Mouse (Mus musculus) C2C12 (cell line): ENCODE results near the gene Kynu. TPM values are rescaled to one million over a fixed set of nuclear protein-coding genes. Genes with fewer than 3 reads are reported as not detected.

Experiments
- H3K27me3 ChIP-seq: one replicate; pipeline ENCODE4 v1.6.1; 2011; ENCODE audit not compliant: control insufficient read depth, insufficient read depth, insufficient read length
- H3K36me3 ChIP-seq: one replicate; pipeline ENCODE4 v1.6.1; 2011; ENCODE audit not compliant: control insufficient read depth, insufficient read depth
- H3K4me3 ChIP-seq: one replicate; pipeline ENCODE4 v1.5.1; 2011; ENCODE audit warnings: mild to moderate bottlenecking, control low read depth; ENCODE audit not compliant: poor library complexity, insufficient read depth, severe bottlenecking
- H3K79me2 ChIP-seq: one replicate; pipeline ENCODE4 v1.6.1; 2011; ENCODE audit not compliant: control insufficient read depth, insufficient read depth
- H3K79me3 ChIP-seq: one replicate; pipeline ENCODE4 v1.6.1; 2011; ENCODE audit warnings: low read depth, control low read depth
- H3ac ChIP-seq: one replicate; pipeline ENCODE3; 2011; ENCODE audit warnings: low read depth; ENCODE audit not compliant: control insufficient read depth, insufficient read length
- CEBPB ChIP-seq: IDR thresholded peaks from one replicate; pipeline ENCODE4 v1.6.1; 2011; ENCODE audit warnings: low read depth, mild to moderate bottlenecking, control low read depth, moderate library complexity
- CTCF ChIP-seq: IDR thresholded peaks from one replicate; pipeline ENCODE4 v1.5.1; 2011; ENCODE audit not compliant: control insufficient read depth, insufficient read depth, insufficient read length
- FOSL1 ChIP-seq: IDR thresholded peaks from one replicate; pipeline ENCODE4 v1.8.0; 2011; ENCODE audit warnings: mild to moderate bottlenecking, low read length; ENCODE audit not compliant: poor library complexity, insufficient read depth, severe bottlenecking
- MAX ChIP-seq: IDR thresholded peaks from one replicate; pipeline ENCODE4 v1.6.1; 2011; ENCODE audit warnings: mild to moderate bottlenecking, control low read depth
- MYOD1 ChIP-seq: IDR thresholded peaks from one replicate; pipeline ENCODE4 v1.6.1; 2011; ENCODE audit warnings: low read depth; ENCODE audit not compliant: control insufficient read depth, insufficient read length
- MYOG ChIP-seq: IDR thresholded peaks from one replicate; pipeline ENCODE4 v1.6.1; 2011; ENCODE audit not compliant: control insufficient read depth, insufficient read length; ENCODE audit errors: extremely low read depth
- USF1 ChIP-seq: IDR thresholded peaks from one replicate; pipeline ENCODE4 v1.6.1; 2011; ENCODE audit warnings: low read depth, mild to moderate bottlenecking, control low read depth, moderate library complexity
- polyA plus RNA-seq: library from polyadenylated mRNA; unstranded; fragments of >200 nt; fragmentation: generic; extraction: Trizol; gene quantifications from one replicate; pipeline ENCODE4 v1.2.1, GENCODE M21; 2012; ENCODE audit warnings: missing spikeins

Gene Kynu
- polyA plus RNA-seq, 1 experiment = not detected

- H3K27me3 ChIP-seq = no peaks in the 10 kb centered on the region
- no peak overlapping the region for H3K4me3 ChIP-seq
- no peak for TF ChIP-seq CEBPB
Observed at GRCm38 (mm10) chr2:43568406-43568805, 13.3 kb downstream of the Kynu start.

GRCm38 (mm10) chr2:43573526-43573925, 18.4 kb downstream of the Kynu start:
- Histone ChIP-seq H3K27me3 (no peaks in the 10 kb centered on the region), H3K79me2 (no peaks in the 10 kb centered on the region), H3K36me3 (no peaks in the 10 kb centered on the region), H3K4me3 (no peak overlapping the region), H3ac (no peak overlapping the region), H3K79me3 (no peaks in the 10 kb centered on the region)
- no peak for TF ChIP-seq MYOG
- no peak for TF ChIP-seq CEBPB
- no peak for TF ChIP-seq USF1
- TF ChIP-seq MYOD1 = no peak
- TF ChIP-seq FOSL1 = no peak
- no peak for TF ChIP-seq MAX
- TF ChIP-seq CTCF = no peak

More at GRCm38 (mm10) chr2:43568406-43568805, 13.3 kb downstream of the Kynu start:
- Histone ChIP-seq H3K36me3 (no peaks in the 10 kb centered on the region), H3ac (no peak overlapping the region), H3K79me3 (no peaks in the 10 kb centered on the region), H3K79me2 (no peaks in the 10 kb centered on the region)

GRCm38 (mm10) chr2:43583243-43583812, 28.2 kb downstream of the Kynu start:
- Histone ChIP-seq H3K27me3 (no peaks in the 10 kb centered on the region), H3K79me2 (no peaks in the 10 kb centered on the region), H3K36me3 (no peaks in the 10 kb centered on the region), H3K4me3 (no peak overlapping the region), H3K79me3 (no peaks in the 10 kb centered on the region), H3ac (no peak overlapping the region)
- TF ChIP-seq MYOD1 (no peak), USF1 (no peak), CEBPB (no peak), MAX (no peak)

GRCm38 (mm10) chr2:43585508-43585907, 30.4 kb downstream of the Kynu start:
- H3K79me2 ChIP-seq = no peaks in the 10 kb centered on the region
- H3K79me3 ChIP-seq = no peaks in the 10 kb centered on the region
- H3K36me3 ChIP-seq = no peaks in the 10 kb centered on the region
- H3K27me3 ChIP-seq = no peaks in the 10 kb centered on the region
- TF ChIP-seq MYOD1 (no peak), USF1 (no peak), CEBPB (no peak), CTCF (no peak)
- no peak overlapping the region for H3ac ChIP-seq
- no peak overlapping the region for H3K4me3 ChIP-seq

GRCm38 (mm10) chr2:43587832-43588231, 32.7 kb downstream of the Kynu start:
- TF ChIP-seq MAX (no peak), MYOD1 (no peak), CTCF (no peak), USF1 (no peak), FOSL1 (no peak), CEBPB (no peak)
- no peaks in the 10 kb centered on the region for H3K27me3 ChIP-seq
- H3K4me3 ChIP-seq = no peak overlapping the region
- H3K36me3 ChIP-seq = no peaks in the 10 kb centered on the region
- no peak overlapping the region for H3ac ChIP-seq
- no peaks in the 10 kb centered on the region for H3K79me2 ChIP-seq
- no peaks in the 10 kb centered on the region for H3K79me3 ChIP-seq

GRCm38 (mm10) chr2:43592001-43592704, 37.0 kb downstream of the Kynu start:
- no peak overlapping the region for H3ac ChIP-seq
- H3K79me2 ChIP-seq = no peaks in the 10 kb centered on the region
- no peaks in the 10 kb centered on the region for H3K79me3 ChIP-seq
- no peaks in the 10 kb centered on the region for H3K27me3 ChIP-seq
- H3K36me3 ChIP-seq = no peaks in the 10 kb centered on the region
- no peak overlapping the region for H3K4me3 ChIP-seq
- TF ChIP-seq CTCF = no peak
- TF ChIP-seq CEBPB = no peak
- TF ChIP-seq MYOG = no peak
- TF ChIP-seq FOSL1 = no peak
- TF ChIP-seq USF1 = no peak
- TF ChIP-seq MAX = no peak
- no peak for TF ChIP-seq MYOD1
